Mouse (Mus musculus) liver, embryonic 14.5 days (tissue): ENCODE measurements around the gene Cntd1. TPM values are rescaled to one million over a fixed set of nuclear protein-coding genes. Genes with fewer than 3 reads are reported as not detected.

Source experiments
- ATAC-seq: fragments of 200-750 bp; cut with Nextera tagmentation; 2 replicates; pipeline ENCODE4 v1.8.0; 2017; ENCODE audit warnings: moderate number of reproducible peaks, mild to moderate bottlenecking, moderate library complexity; ENCODE audit not compliant: insufficient read depth
- DNase-seq, 3 experiments: peaks; one replicate each; pipeline ENCODE4 v3.0.0-alpha.2; 2012 to 2013; ENCODE audit warnings: low read depth in 3 of 3, low spot score in 3 of 3
- H3K27ac ChIP-seq: fragments of 300-500 bp; sonication (generic); 2 replicates; pipeline ENCODE4 v1.5.1; 2014; ENCODE audit warnings: moderate library complexity, mild to moderate bottlenecking, control low read depth, inconsistent platforms
- H3K27me3 ChIP-seq: fragments of 300-500 bp; sonication (generic); 2 replicates; pipeline ENCODE4 v1.6.1; 2014; ENCODE audit warnings: mild to moderate bottlenecking, low read length, moderate library complexity; ENCODE audit not compliant: control insufficient read depth, insufficient read depth
- H3K36me3 ChIP-seq: fragments of 300-500 bp; sonication (generic); replicated peaks from 2 replicates; pipeline ENCODE4 v1.6.1; 2014; ENCODE audit warnings: low read depth; ENCODE audit not compliant: control insufficient read depth, insufficient read depth
- H3K4me1 ChIP-seq, 2 experiments: fragments of 200-500 bp in 1 of 2; fragments of 300-500 bp in 1 of 2; sonication (generic) in 1 of 2; replicated peaks; 2 replicates each; pipeline ENCODE4 v1.6.1; 2012 to 2014; ENCODE audit warnings: antibody characterized with exemption in 1 of 2, inconsistent platforms in 1 of 2, low read length in 1 of 2; ENCODE audit not compliant: control insufficient read depth in 2 of 2, insufficient read depth in 2 of 2
- H3K4me2 ChIP-seq: fragments of 300-500 bp; sonication (generic); 2 replicates; pipeline ENCODE4 v1.6.1; 2014; ENCODE audit warnings: low read depth, mild to moderate bottlenecking, control low read depth, moderate library complexity
- H3K4me3 ChIP-seq, 2 experiments: fragments of 200-500 bp in 1 of 2; fragments of 300-500 bp in 1 of 2; sonication (generic) in 1 of 2; 2 replicates each; pipeline ENCODE4 v1.5.1; 2012 to 2014; ENCODE audit warnings: low read depth in 2 of 2, low read length in 2 of 2, mild to moderate bottlenecking in 2 of 2, control low read depth in 1 of 2, inconsistent platforms in 1 of 2, moderate library complexity in 1 of 2; ENCODE audit not compliant: insufficient read depth in 1 of 2
- H3K9ac ChIP-seq: fragments of 300-500 bp; sonication (generic); replicated peaks from 2 replicates; pipeline ENCODE4 v1.6.1; 2014; ENCODE audit warnings: mild to moderate bottlenecking, control low read depth, moderate library complexity
- H3K9me3 ChIP-seq: fragments of 300-500 bp; sonication (generic); 2 replicates; pipeline ENCODE4 v1.6.1; 2016; ENCODE audit warnings: low read length, mixed read lengths; ENCODE audit not compliant: control insufficient read depth
- CTCF ChIP-seq: IDR thresholded peaks from 2 replicates; pipeline ENCODE4 v1.5.1; 2016; ENCODE audit warnings: antibody characterized with exemption, low read depth, control low read depth
- EP300 ChIP-seq: IDR thresholded peaks from 2 replicates; pipeline ENCODE4 v1.6.1; 2016; ENCODE audit warnings: antibody characterized with exemption, low read depth
- WGBS: fragments of 180-500 bp; shearing (Covaris S2); extraction: QIAGEN DNeasy Blood & Tissue Kit; methylation state at CpG from one replicate; pipeline ENCODE4 v1.1.7; 2014; ENCODE audit not compliant: insufficient replicate concordance; 5-methylcytosine and 5-hydroxymethylcytosine counted together
- polyA plus RNA-seq, 2 experiments: library from polyadenylated mRNA; depleted of rRNA in 1 of 2; stranded (reverse) in 1 of 2; unstranded in 1 of 2; fragments of >200 nt; fragmentation: Nextera tagmentation in 1 of 2; extraction: Ambion mirVana in 1 of 2; gene quantifications; 2 replicates each; pipeline versions ENCODE4 v1.2.1 to v1.2.3; 2012 to 2014

Gene Cntd1
- polyA plus RNA-seq, 2 experiments, result 0.68 to 0.72 TPM

- Histone ChIP-seq H3K4me1 (peaks cover 0 to 23% of the 10 kb centered on the region in 2 experiments; a peak in 2 of 4 replicates), H3K27ac (no peak overlapping the region; the same call in 1 of the 2 replicates), H3K4me3 (peak overlapping the region; percentile 16 to 20; a peak in 2 of 4 replicates), H3K36me3 (no peaks in the 10 kb centered on the region), H3K4me2 (peak overlapping the region; percentile 32), H3K27me3 (peaks cover 31% of the 10 kb centered on the region), H3K9me3 (no peaks in the 10 kb centered on the region), H3K9ac (no peak overlapping the region)
- ATAC-seq, result no peak
- 4% methylated on average over 18 of the region's 18 CpGs for WGBS
- TF ChIP-seq EP300 (no peak), CTCF (no peak)
- DNase-seq, result no peak
These were observed 47.6 kb upstream of the Cntd1 start for GRCm38 (mm10) chr11:101230991-101231871.

DNA sequence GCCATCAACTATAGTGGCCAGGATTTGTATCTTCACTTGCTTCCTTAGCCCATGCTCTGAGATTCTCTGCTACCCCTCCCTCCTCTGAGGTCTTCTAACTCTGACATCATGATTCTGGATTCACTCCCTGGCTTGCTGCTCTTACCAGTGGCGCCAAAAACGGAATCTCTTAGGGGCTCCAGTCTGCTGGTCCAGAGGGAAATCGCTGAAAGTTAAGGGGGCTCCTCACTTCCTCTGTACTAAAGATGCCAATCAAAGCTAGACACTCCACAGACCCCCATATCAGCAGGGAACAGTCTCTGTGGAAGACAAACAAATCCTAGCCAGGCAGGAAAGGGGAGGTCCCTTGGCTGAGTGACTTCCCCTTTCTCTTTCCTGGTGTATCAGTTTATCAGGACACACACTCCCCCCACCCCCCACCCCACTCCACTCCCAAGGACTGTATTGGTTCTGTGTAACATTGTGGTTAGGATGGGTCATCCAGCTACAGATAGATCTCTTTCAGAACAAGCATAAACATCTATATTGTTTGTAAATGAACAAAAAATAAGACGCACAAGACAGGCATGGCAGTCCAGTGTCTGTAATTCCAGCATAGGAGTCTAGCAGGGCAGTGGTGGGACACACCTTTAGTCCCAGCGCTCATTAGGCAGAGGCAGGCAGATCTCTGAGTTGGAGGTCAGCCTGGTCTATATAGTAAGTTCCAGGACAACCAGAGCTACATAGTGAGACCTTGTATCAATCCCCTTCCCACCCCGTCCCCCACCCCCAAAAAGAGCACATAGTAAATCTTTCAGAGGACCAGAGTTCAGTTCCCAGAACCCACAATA lies 46.6 kb upstream of the Cntd1 start:
- ATAC-seq (peak; percentile 59; the same call in 1 of the 2 replicates), DNase-seq (no peak)
- Histone ChIP-seq H3K9me3 (no peaks in the 10 kb centered on the region), H3K4me1 (peaks cover 0 to 21% of the 10 kb centered on the region in 2 experiments; a peak in 2 of 4 replicates), H3K27me3 (peaks cover 31% of the 10 kb centered on the region), H3K27ac (no peak overlapping the region), H3K9ac (0 out of 2 replicates have a peak overlapping the region, but pooled peaks have one; percentile 23), H3K4me3 (peak overlapping the region in 1 of 2 experiments; percentile 16; a peak in 1 of 4 replicates), H3K4me2 (peak overlapping the region; percentile 32), H3K36me3 (no peaks in the 10 kb centered on the region)
- TF ChIP-seq CTCF (no peak), EP300 (no peak)
- WGBS, result 17% methylated on average over 6 of the region's 6 CpGs

GRCm38 (mm10) chr11:101233240-101233639 lies 45.6 kb upstream of the Cntd1 start:
- H3K9ac ChIP-seq, result no peak overlapping the region
- no peak for ATAC-seq
- H3K9me3 ChIP-seq, result no peaks in the 10 kb centered on the region
- no peaks in the 10 kb centered on the region for H3K36me3 ChIP-seq
- H3K27me3 ChIP-seq, result peaks cover 31% of the 10 kb centered on the region
- H3K4me3 ChIP-seq, result no peak overlapping the region
- no peak overlapping the region for H3K4me2 ChIP-seq
- H3K27ac ChIP-seq, result no peak overlapping the region
- 33% methylated on average over 1 of the region's 1 CpGs for whole genome bisulfite sequencing
- no peak for TF ChIP-seq CTCF
- TF ChIP-seq EP300, result no peak
- DNase-seq, result no peak
- H3K4me1 ChIP-seq, result peaks cover 0 to 21% of the 10 kb centered on the region in 2 experiments; a peak in 2 of 4 replicates

DNA sequence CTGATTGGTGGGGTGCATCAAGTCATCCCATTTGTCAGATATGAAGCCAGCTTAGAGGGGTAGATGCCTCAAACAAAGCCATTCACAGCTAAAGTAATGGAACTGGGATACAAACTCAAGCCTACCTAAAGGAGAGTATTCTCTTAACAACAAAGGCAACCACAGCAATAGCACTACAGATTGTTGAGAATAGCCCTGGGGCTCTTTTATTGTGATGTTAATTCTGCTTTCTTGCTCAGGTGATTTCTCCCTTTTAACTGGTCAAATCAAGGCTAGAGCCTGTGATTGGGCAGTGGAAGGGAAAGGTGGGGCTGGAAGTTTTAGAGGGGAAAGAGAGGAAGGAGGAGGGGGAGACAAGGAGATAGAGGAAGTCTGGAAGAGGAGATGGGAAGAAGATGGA lies 44.7 kb upstream of the Cntd1 start:
- Histone ChIP-seq H3K4me3 (no peak overlapping the region), H3K9ac (no peak overlapping the region), H3K27ac (no peak overlapping the region), H3K9me3 (no peaks in the 10 kb centered on the region), H3K36me3 (no peaks in the 10 kb centered on the region), H3K27me3 (peaks cover 28% of the 10 kb centered on the region), H3K4me2 (no peak overlapping the region), H3K4me1 (peaks cover 0 to 21% of the 10 kb centered on the region in 2 experiments; a peak in 2 of 4 replicates)
- no peak for DNase-seq
- TF ChIP-seq CTCF, result no peak
- TF ChIP-seq EP300, result no peak
- no peak for ATAC-seq

GRCm38 (mm10) chr11:101235429-101235828 lies 43.4 kb upstream of the Cntd1 start:
- TF ChIP-seq CTCF (no peak), EP300 (no peak)

More at GRCm38 (mm10) chr11:101235429-101235828, 43.4 kb upstream of the Cntd1 start:
- Histone ChIP-seq H3K4me3 (no peak overlapping the region), H3K9me3 (no peaks in the 10 kb centered on the region), H3K27ac (no peak overlapping the region), H3K4me1 (peaks cover 0 to 16% of the 10 kb centered on the region in 2 experiments; a peak in 2 of 4 replicates), H3K4me2 (no peak overlapping the region), H3K36me3 (no peaks in the 10 kb centered on the region), H3K27me3 (peaks cover 18% of the 10 kb centered on the region), H3K9ac (no peak overlapping the region)
- DNase-seq (no peak), ATAC-seq (no peak)
